Mouse (Mus musculus): ENCODE measurements around the gene Snx6. TPM values are rescaled to one million over a fixed set of nuclear protein-coding genes. Genes with fewer than 3 reads are reported as not detected.

Gene Snx6
- polyA plus RNA-seq (2012; fragmentation: generic; extraction: Trizol) = 10 to 100 TPM in 1 of 2 experiments, 1 to 10 TPM in 1; 3.1 to 39.0 TPM

DNA sequence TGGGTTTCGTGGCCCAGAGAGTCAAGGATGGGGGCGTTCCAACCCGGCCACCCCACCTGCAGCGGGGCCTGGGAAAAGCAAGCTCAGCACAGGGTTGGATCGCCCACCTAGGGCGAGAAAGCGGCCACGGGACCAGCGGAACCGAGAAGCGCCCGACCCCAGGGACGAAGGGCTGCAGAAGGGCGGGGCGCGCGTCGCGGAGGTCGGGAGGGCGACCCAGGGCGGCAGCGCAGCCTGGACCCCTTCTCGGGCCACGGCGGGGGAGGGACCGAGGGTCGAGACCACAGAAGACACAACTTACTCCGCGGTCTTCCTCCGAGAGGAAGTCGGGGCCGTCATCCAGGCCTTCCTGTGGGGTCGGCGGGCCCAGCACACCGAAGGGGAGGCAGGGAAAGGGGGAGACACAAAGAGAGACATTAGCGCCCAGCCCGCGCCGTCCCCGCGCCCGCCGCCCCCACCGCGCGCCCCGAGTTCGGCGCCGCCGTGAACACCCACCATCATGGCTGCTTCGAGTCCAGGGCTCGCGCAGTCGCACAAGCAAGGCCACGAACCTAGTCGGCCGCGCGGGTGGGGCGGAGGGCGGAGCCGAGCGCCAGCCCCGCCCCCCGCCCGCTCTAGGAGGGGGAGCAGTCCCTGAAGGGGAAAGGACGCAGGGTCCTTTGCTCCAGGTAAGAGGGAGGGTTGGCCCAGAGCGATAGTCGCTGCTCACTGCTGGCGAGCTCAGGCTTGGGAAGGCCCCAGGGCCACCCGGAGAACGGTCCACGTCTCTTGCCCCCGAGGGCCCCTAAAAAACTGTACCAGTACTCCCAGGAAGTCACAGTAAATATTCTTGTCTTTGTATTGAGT is at the start of gene Snx6:
Gene Snx6, minus strand, starts transcription at position 551 of the 846 bp plus-strand sequence.

Other genes starting within 250 kb of the Snx6 start
- 10 to 100 TPM in 1 of 2 experiments, 1 to 10 TPM in 1; 3.8 to 40.8 TPM for gene Sptssa, start 139.1 kb downstream of the Snx6 start, polyA plus RNA-seq (2012; fragmentation: generic; extraction: Trizol)
- gene Eapp, start 99.8 kb downstream of the Snx6 start, polyA plus RNA-seq (2012; fragmentation: generic; extraction: Trizol) = 10 to 100 TPM in 1 of 2 experiments, 1 to 10 TPM in 1; 7.9 to 28.8 TPM
- gene Cfl2, start 67.2 kb upstream of the Snx6 start, polyA plus RNA-seq (2012; fragmentation: generic; extraction: Trizol) = 10 to 100 TPM; 11.4 to 31.2 TPM
- gene Gm20403, start 190.8 kb upstream of the Snx6 start, polyA plus RNA-seq (2012; fragmentation: generic; extraction: Trizol) = not detected
- gene Baz1a, start 218.6 kb upstream of the Snx6 start, polyA plus RNA-seq (2012; fragmentation: generic; extraction: Trizol) = 1 to 10 TPM; 1.6 to 2.1 TPM

Data from C3H10T1/2 (cell line).